Mouse (Mus musculus): ENCODE measurements around the gene Slc22a3.

Gene Slc22a3

GRCm38 (mm10) chr17:12468745-12469144 is 38.8 kb downstream of the Slc22a3 start:
- no peak for DNase-seq (ENCODE audit: low read depth, low spot score)

GRCm38 (mm10) chr17:12467642-12468041 is 39.9 kb downstream of the Slc22a3 start:
- DNase-seq (ENCODE audit: low read depth, low spot score), result no peak

GRCm38 (mm10) chr17:12466501-12467000 is 41.0 kb downstream of the Slc22a3 start:
- DNase-seq (ENCODE audit: low read depth, low spot score), result no peak

- DNase-seq (ENCODE audit: low read depth, low spot score), result no peak
Measured at GRCm38 (mm10) chr17:12461168-12461567, 46.3 kb downstream of the Slc22a3 start.

- no peak for DNase-seq (ENCODE audit: low read depth, low spot score)
Measured at GRCm38 (mm10) chr17:12455143-12455790, 52.2 kb downstream of the Slc22a3 start.

- DNase-seq (ENCODE audit: low read depth, low spot score), result no peak
Measured at GRCm38 (mm10) chr17:12453691-12454090, 53.8 kb downstream of the Slc22a3 start.

GRCm38 (mm10) chr17:12452862-12453531 is 54.5 kb downstream of the Slc22a3 start:
- DNase-seq (ENCODE audit: low read depth, low spot score), result no peak

GRCm38 (mm10) chr17:12451234-12451633 is 56.3 kb downstream of the Slc22a3 start:
- DNase-seq (ENCODE audit: low read depth, low spot score), result no peak

GRCm38 (mm10) chr17:12444561-12444960 is 62.9 kb downstream of the Slc22a3 start:
- DNase-seq (ENCODE audit: low read depth, low spot score), result no peak

- no peak for DNase-seq (ENCODE audit: low read depth, low spot score)
Measured at GRCm38 (mm10) chr17:12437771-12438170, 69.7 kb downstream of the Slc22a3 start.

GRCm38 (mm10) chr17:12431707-12432106 is 75.8 kb downstream of the Slc22a3 start:
- DNase-seq (ENCODE audit: low read depth, low spot score), result no peak

- DNase-seq (ENCODE audit: low read depth, low spot score), result no peak
Measured at GRCm38 (mm10) chr17:12428369-12428768, 79.1 kb downstream of the Slc22a3 start.

- no peak for DNase-seq (ENCODE audit: low read depth, low spot score)
Measured at GRCm38 (mm10) chr17:12427156-12427555, 80.3 kb downstream of the Slc22a3 start.

- DNase-seq (ENCODE audit: low read depth, low spot score), result no peak
Measured at GRCm38 (mm10) chr17:12422143-12422542, 85.4 kb downstream of the Slc22a3 start.

GRCm38 (mm10) chr17:12420886-12421574 is 86.5 kb downstream of the Slc22a3 start:
- no peak for DNase-seq (ENCODE audit: low read depth, low spot score)

GRCm38 (mm10) chr17:12419491-12420079 is 87.9 kb downstream of the Slc22a3 start:
- no peak for DNase-seq (ENCODE audit: low read depth, low spot score)

GRCm38 (mm10) chr17:12416250-12416895 is 91.1 kb downstream of the Slc22a3 start:
- DNase-seq (ENCODE audit: low read depth, low spot score), result peak; percentile 57

GRCm38 (mm10) chr17:12415741-12416140 is 91.8 kb downstream of the Slc22a3 start:
- no peak for DNase-seq (ENCODE audit: low read depth, low spot score)

GRCm38 (mm10) chr17:12415031-12415735 is 92.3 kb downstream of the Slc22a3 start:
- no peak for DNase-seq (ENCODE audit: low read depth, low spot score)

GRCm38 (mm10) chr17:12412891-12413237 is 94.6 kb downstream of the Slc22a3 start:
- DNase-seq (ENCODE audit: low read depth, low spot score), result no peak

Data from CD4-positive helper T cell, adult 2 months (primary cell).